Mouse (Mus musculus) liver, embryonic 13.5 days (tissue): Measurements from ENCODE around the gene Uvrag. TPM values are rescaled to one million over a fixed set of nuclear protein-coding genes. Genes with fewer than 3 reads are reported as not detected.

Experiments
- ATAC-seq: fragments of 200-750 bp; cut with Nextera tagmentation; 2 replicates; pipeline ENCODE4 v1.8.0; 2017; ENCODE audit warnings: low read depth, mild to moderate bottlenecking, moderate number of reproducible peaks, moderate library complexity
- DNase-seq: peaks from one replicate; pipeline ENCODE4 v3.0.0; 2022
- H3K27ac ChIP-seq: fragments of 300-500 bp; sonication (generic); 2 replicates; pipeline ENCODE4 v1.5.1; 2015; ENCODE audit warnings: moderate library complexity, mild to moderate bottlenecking, inconsistent platforms
- H3K27me3 ChIP-seq: fragments of 300-500 bp; sonication (generic); 2 replicates; pipeline ENCODE4 v1.6.1; 2015; ENCODE audit warnings: mild to moderate bottlenecking, inconsistent platforms
- H3K36me3 ChIP-seq: fragments of 300-500 bp; sonication (generic); 2 replicates; pipeline ENCODE4 v1.6.1; 2015; ENCODE audit warnings: mild to moderate bottlenecking, inconsistent platforms
- H3K4me1 ChIP-seq: fragments of 300-500 bp; sonication (generic); replicated peaks from 2 replicates; pipeline ENCODE4 v1.6.1; 2015; ENCODE audit warnings: inconsistent platforms
- H3K4me2 ChIP-seq: fragments of 300-500 bp; sonication (generic); 2 replicates; pipeline ENCODE4 v1.6.1; 2015; ENCODE audit warnings: inconsistent platforms, mild to moderate bottlenecking, moderate library complexity
- H3K4me3 ChIP-seq: fragments of 300-500 bp; sonication (generic); replicated peaks from 2 replicates; pipeline ENCODE4 v1.5.1; 2015; ENCODE audit warnings: mild to moderate bottlenecking, inconsistent platforms
- H3K9ac ChIP-seq: fragments of 300-500 bp; sonication (generic); 2 replicates; pipeline ENCODE4 v1.6.1; 2015; ENCODE audit warnings: mild to moderate bottlenecking, inconsistent platforms
- H3K9me3 ChIP-seq: fragments of 300-500 bp; sonication (generic); replicated peaks from 2 replicates; pipeline ENCODE4 v1.6.1; 2016; ENCODE audit warnings: inconsistent platforms
- WGBS: fragments of 180-500 bp; shearing (Covaris S2); methylation state at CpG from one replicate; pipeline ENCODE4 v1.1.7; 2015; ENCODE audit not compliant: insufficient replicate concordance; 5-methylcytosine and 5-hydroxymethylcytosine counted together
- polyA plus RNA-seq: library from polyadenylated mRNA; unstranded; fragments of >200 nt; fragmentation: Nextera tagmentation; extraction: Ambion mirVana; gene quantifications from 2 replicates; pipeline ENCODE4 v1.2.1, GENCODE M21; 2015

Gene Uvrag
- polyA plus RNA-seq, 1 experiment from 2014 or later: 8.9 TPM

- DNase-seq: no peak
- Histone ChIP-seq H3K36me3 (no peaks in the 10 kb centered on the region), H3K4me3 (no peak overlapping the region), H3K27me3 (no peaks in the 10 kb centered on the region), H3K27ac (no peak overlapping the region), H3K9ac (no peak overlapping the region), H3K9me3 (no peaks in the 10 kb centered on the region), H3K4me1 (peaks cover 9% of the 10 kb centered on the region), H3K4me2 (no peak overlapping the region)
- WGBS: 85% methylated on average over 10 of the region's 10 CpGs
- no peak for ATAC-seq
Measured at GRCm38 (mm10) chr7:98926906-98927528, 213.9 kb downstream of the Uvrag start.

- H3K4me1 ChIP-seq: peaks cover 9% of the 10 kb centered on the region
- H3K4me3 ChIP-seq: no peak overlapping the region
- no peak for ATAC-seq
- H3K36me3 ChIP-seq: no peaks in the 10 kb centered on the region
- H3K27me3 ChIP-seq: no peaks in the 10 kb centered on the region
- 75% methylated on average over 18 of the region's 18 CpGs for WGBS
- no peak for DNase-seq
- no peaks in the 10 kb centered on the region for H3K9me3 ChIP-seq
- H3K9ac ChIP-seq: no peak overlapping the region
- no peak overlapping the region for H3K27ac ChIP-seq
- H3K4me2 ChIP-seq: no peak overlapping the region
Measured at GRCm38 (mm10) chr7:98924380-98924869, 216.5 kb downstream of the Uvrag start.

GRCm38 (mm10) chr7:98922984-98923383, 218.0 kb downstream of the Uvrag start:
- DNase-seq (no peak), ATAC-seq (no peak)
- no peak overlapping the region for H3K27ac ChIP-seq
- H3K4me3 ChIP-seq: no peak overlapping the region
- no peak overlapping the region for H3K9ac ChIP-seq
- 56% methylated on average over 5 of the region's 5 CpGs for WGBS
- H3K27me3 ChIP-seq: no peaks in the 10 kb centered on the region
- H3K4me2 ChIP-seq: no peak overlapping the region
- H3K36me3 ChIP-seq: no peaks in the 10 kb centered on the region
- peaks cover 9% of the 10 kb centered on the region for H3K4me1 ChIP-seq
- no peaks in the 10 kb centered on the region for H3K9me3 ChIP-seq

GRCm38 (mm10) chr7:98917407-98917806, 223.5 kb downstream of the Uvrag start:
- peaks cover 6% of the 10 kb centered on the region; the same call in 1 of the 2 replicates for H3K4me1 ChIP-seq
- H3K9ac ChIP-seq: no peak overlapping the region
- H3K4me2 ChIP-seq: no peak overlapping the region
- WGBS: 77% methylated on average over 5 of the region's 5 CpGs
- H3K9me3 ChIP-seq: no peaks in the 10 kb centered on the region
- H3K27me3 ChIP-seq: no peaks in the 10 kb centered on the region
- H3K27ac ChIP-seq: no peak overlapping the region
- H3K4me3 ChIP-seq: no peak overlapping the region
- ATAC-seq (no peak), DNase-seq (no peak)
- H3K36me3 ChIP-seq: no peaks in the 10 kb centered on the region

GRCm38 (mm10) chr7:98916581-98916980, 224.4 kb downstream of the Uvrag start:
- Histone ChIP-seq H3K9me3 (no peaks in the 10 kb centered on the region), H3K4me3 (no peak overlapping the region), H3K9ac (no peak overlapping the region), H3K36me3 (no peaks in the 10 kb centered on the region), H3K4me1 (peaks cover 6% of the 10 kb centered on the region; the same call in 1 of the 2 replicates), H3K27me3 (no peaks in the 10 kb centered on the region), H3K4me2 (no peak overlapping the region), H3K27ac (no peak overlapping the region)
- ATAC-seq (no peak), DNase-seq (no peak)
- WGBS: 74% methylated on average over 6 of the region's 6 CpGs

GRCm38 (mm10) chr7:98912953-98913360, 228.0 kb downstream of the Uvrag start:
- Histone ChIP-seq H3K4me2 (no peak overlapping the region), H3K9me3 (no peaks in the 10 kb centered on the region), H3K4me3 (no peak overlapping the region), H3K27ac (no peak overlapping the region), H3K27me3 (no peaks in the 10 kb centered on the region), H3K4me1 (peaks cover 6% of the 10 kb centered on the region; the same call in 1 of the 2 replicates), H3K9ac (no peak overlapping the region), H3K36me3 (no peaks in the 10 kb centered on the region)
- DNase-seq (no peak), ATAC-seq (no peak)
- 46% methylated on average over 2 of the region's 2 CpGs for WGBS

GRCm38 (mm10) chr7:98911276-98911675, 229.7 kb downstream of the Uvrag start:
- Histone ChIP-seq H3K4me2 (no peak overlapping the region), H3K9ac (no peak overlapping the region), H3K9me3 (no peaks in the 10 kb centered on the region), H3K4me3 (no peak overlapping the region), H3K27me3 (no peaks in the 10 kb centered on the region), H3K27ac (no peak overlapping the region), H3K36me3 (no peaks in the 10 kb centered on the region), H3K4me1 (peaks cover 9% of the 10 kb centered on the region)
- WGBS: 75% methylated on average over 8 of the region's 8 CpGs
- no peak for DNase-seq
- no peak for ATAC-seq

GRCm38 (mm10) chr7:98910712-98911111, 230.2 kb downstream of the Uvrag start:
- Histone ChIP-seq H3K4me2 (no peak overlapping the region), H3K4me3 (no peak overlapping the region), H3K27ac (no peak overlapping the region), H3K27me3 (no peaks in the 10 kb centered on the region), H3K4me1 (peaks cover 14% of the 10 kb centered on the region), H3K9me3 (no peaks in the 10 kb centered on the region), H3K36me3 (no peaks in the 10 kb centered on the region), H3K9ac (no peak overlapping the region)
- DNase-seq (no peak), ATAC-seq (no peak)
- 83% methylated on average over 11 of the region's 11 CpGs for WGBS

- H3K36me3 ChIP-seq: no peaks in the 10 kb centered on the region
- 83% methylated on average over 11 of the region's 11 CpGs for WGBS
Measured at GRCm38 (mm10) chr7:98910164-98910563, 230.8 kb downstream of the Uvrag start.

GRCm38 (mm10) chr7:98907476-98907875, 233.5 kb downstream of the Uvrag start:
- Histone ChIP-seq H3K4me3 (no peak overlapping the region), H3K4me1 (peaks cover 16% of the 10 kb centered on the region; the same call in 1 of the 2 replicates), H3K27me3 (no peaks in the 10 kb centered on the region), H3K4me2 (no peak overlapping the region), H3K27ac (no peak overlapping the region), H3K9ac (no peak overlapping the region), H3K36me3 (no peaks in the 10 kb centered on the region), H3K9me3 (no peaks in the 10 kb centered on the region)
- DNase-seq: no peak
- ATAC-seq: no peak
- WGBS: 75% methylated on average over 4 of the region's 4 CpGs

More at GRCm38 (mm10) chr7:98910164-98910563, 230.8 kb downstream of the Uvrag start:
- H3K9ac ChIP-seq: no peak overlapping the region
- H3K4me2 ChIP-seq: no peak overlapping the region
- H3K27ac ChIP-seq: no peak overlapping the region
- H3K4me3 ChIP-seq: no peak overlapping the region
- DNase-seq (no peak), ATAC-seq (no peak)
- peaks cover 16% of the 10 kb centered on the region for H3K4me1 ChIP-seq
- H3K9me3 ChIP-seq: no peaks in the 10 kb centered on the region
- no peaks in the 10 kb centered on the region for H3K27me3 ChIP-seq

- Histone ChIP-seq H3K36me3 (no peaks in the 10 kb centered on the region), H3K4me1 (peaks cover 16% of the 10 kb centered on the region; the same call in 1 of the 2 replicates), H3K27ac (no peak overlapping the region), H3K9ac (no peak overlapping the region), H3K4me2 (no peak overlapping the region), H3K9me3 (no peaks in the 10 kb centered on the region), H3K4me3 (no peak overlapping the region), H3K27me3 (no peaks in the 10 kb centered on the region)
- WGBS: 79% methylated on average over 21 of the region's 21 CpGs
- DNase-seq: no peak
- no peak for ATAC-seq
Measured at GRCm38 (mm10) chr7:98904659-98905362, 236.1 kb downstream of the Uvrag start.
